ENCODE assay signal across 28 mouse cellular contexts in the genomic region with DNA sequence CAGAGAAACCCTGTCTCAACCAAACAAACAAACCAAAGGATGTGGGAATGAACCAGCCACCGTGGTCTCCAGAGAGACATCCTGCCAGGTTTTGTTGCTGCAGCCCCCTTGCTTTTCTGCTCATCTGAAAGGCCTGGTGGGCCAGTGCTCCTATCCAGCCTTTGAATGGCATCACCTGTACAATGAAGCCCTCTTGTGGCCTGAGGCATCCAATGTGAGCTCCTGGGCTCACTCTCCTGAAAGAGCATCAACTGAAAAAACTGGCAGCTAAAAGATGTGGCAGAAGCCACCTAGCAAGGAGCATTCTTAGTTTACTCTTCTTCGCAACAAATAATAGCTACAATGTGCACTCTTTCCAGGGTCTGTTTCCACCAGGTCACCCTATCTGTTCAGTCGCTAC. TPM values are rescaled to one million over a fixed set of nuclear protein-coding genes. Genes with fewer than 3 reads are reported as not detected.
A peak's percentile ranks its signal among the peaks of the same experiment; 100 is the strongest.
DNase-seq lines count a peak whose midpoint lies in the region; ATAC-seq and TF ChIP-seq lines count a peak whose summit lies in the region.
"Had no signal": no experiment of that assay in that cellular context is flagged by ENCODE, and none has a peak within 500 bp of the region (broad histone marks: within the 10 kb centered on the region; RNA-seq: fewer than 3 reads in every experiment).

No protein-coding gene starts in this region.

- 82% methylated on average over 3 of the region's 3 CpGs for WGBS in cerebellum, adult 2 months
- 76% methylated on average over 3 of the region's 3 CpGs for WGBS in heart, adult 2 months
- 69% methylated on average over 3 of the region's 3 CpGs for WGBS in liver, postnatal 0 days (ENCODE audit: insufficient replicate concordance)

- in situ Hi-C loops in CH12.LX (cut with MboI; ENCODE audit: low pct_ligation_motif_present, low pct_unique_long_range_greater_than_20kb, low sequenced_read_pairs): no loop called here

- H3K36me3 ChIP-seq in heart, adult 2 months (ENCODE audit: control insufficient read depth, insufficient read depth, low read length): no peaks in the 10 kb centered on the region
- no peaks in the 10 kb centered on the region for H3K36me3 ChIP-seq in CH12.LX (replicated peaks in 1 of 2; ENCODE audit: control insufficient read depth in 1 of 2, insufficient read depth in 1 of 2, low read length in 1 of 2)
- H3K36me3 ChIP-seq in liver, postnatal 0 days (replicated peaks; ENCODE audit: insufficient read depth, low read length): no peaks in the 10 kb centered on the region
- H3K36me3 ChIP-seq: embryonic facial prominence, embryonic 15.5 days; forebrain, embryonic 10.5 days; heart, embryonic 15.5 days; hindbrain, embryonic 10.5 days; hindbrain, embryonic 15.5 days had no signal

- intact Hi-C loops in heart, adult 2 months (cut with DNase I): loop anchor here (2.0 kb wide), 1 partner anchor 249 kb away; no protein-coding TSS in a partner anchor
- intact Hi-C loops in heart, postnatal 36 days (cut with DNase I): loop anchor here (1.0 to 2.0 kb wide), 2 partner anchors 249 to 279 kb away; no protein-coding TSS in a partner anchor

- no peak overlapping the region for H3K4me3 ChIP-seq in cerebellum, adult 2 months (replicated peaks; ENCODE audit: insufficient read depth, low read depth, low read length)
- no peak overlapping the region for H3K4me3 ChIP-seq in heart, adult 2 months
- H3K4me3 ChIP-seq in layer of hippocampus, adult 2 months: no peak overlapping the region
- H3K4me3 ChIP-seq in CH12.LX (replicated peaks in 1 of 3; ENCODE audit: low read depth in 2 of 3, low read length in 2 of 3, poor library complexity in 1 of 3): no peak overlapping the region
- H3K4me3 ChIP-seq in liver, postnatal 0 days (ENCODE audit: low read depth, low read length): no peak overlapping the region
- H3K4me3 ChIP-seq: embryonic facial prominence, embryonic 15.5 days; erythroblast, embryonic 14.5 days; forebrain, embryonic 10.5 days; gastrocnemius, adult 2 months; heart, embryonic 15.5 days; hindbrain, embryonic 10.5 days; hindbrain, embryonic 15.5 days had no signal

- TF ChIP-seq CTCF in cerebellum, adult 2 months (IDR thresholded peaks at IDR 0.05; ENCODE audit: borderline replicate concordance, insufficient read depth, low read depth, low read length): no peak
- TF ChIP-seq CTCF in heart, adult 2 months (IDR thresholded peaks at IDR 0.05): peak; percentile 34
- peak; percentile 58 for TF ChIP-seq CTCF in layer of hippocampus, adult 2 months (conservative IDR thresholded peaks at IDR 0.05)
- peak in 1 of 2 experiments; percentile 44; a peak in 2 of 4 replicates for TF ChIP-seq CTCF in CH12.LX (conservative IDR thresholded peaks at IDR 0.05 in 1 of 2, IDR thresholded peaks at IDR 0.05 in 1 of 2; ENCODE audit: low read depth in 2 of 2, low read length in 2 of 2)
- no peak for TF ChIP-seq CTCF in liver, postnatal 0 days (IDR thresholded peaks at IDR 0.05; ENCODE audit: low read depth)

- no peak overlapping the region for H3K4me2 ChIP-seq in CH12.LX (ENCODE audit: insufficient read depth, low read depth, poor library complexity, severe bottlenecking)
- no peak overlapping the region for H3K4me2 ChIP-seq in liver, postnatal 0 days (ENCODE audit: low read depth, low read length)
- H3K4me2 ChIP-seq: embryonic facial prominence, embryonic 15.5 days; heart, embryonic 11.5 days; heart, embryonic 15.5 days; hindbrain, embryonic 15.5 days had no signal

- H3K4me1 ChIP-seq in cerebellum, adult 2 months (ENCODE audit: control insufficient read depth, insufficient read depth, low read length): no peaks in the 10 kb centered on the region
- no peaks in the 10 kb centered on the region for H3K4me1 ChIP-seq in heart, adult 2 months (ENCODE audit: control insufficient read depth, insufficient read depth, low read length)
- no peaks in the 10 kb centered on the region for H3K4me1 ChIP-seq in CH12.LX (ENCODE audit: control insufficient read depth in 1 of 2, insufficient read depth in 2 of 2)
- H3K4me1 ChIP-seq in liver, postnatal 0 days (ENCODE audit: insufficient read depth): no peaks in the 10 kb centered on the region
- H3K4me1 ChIP-seq: embryonic facial prominence, embryonic 15.5 days; forebrain, embryonic 10.5 days; heart, embryonic 15.5 days; hindbrain, embryonic 10.5 days; hindbrain, embryonic 15.5 days had no signal

- peak; percentile 29 to 31 for DNase-seq in cerebellum, postnatal 14 days
- DNase-seq in cerebellum, adult 2 months: no peak
- DNase-seq in heart, adult 2 months: peak in 1 of 2 experiments; percentile 10
- DNase-seq in heart, postnatal 36 days: no peak
- no peak for DNase-seq in layer of hippocampus, adult 2 months (ENCODE audit: low spot score in 2 of 2)
- no peak for DNase-seq in layer of hippocampus, postnatal 14 days (ENCODE audit: low spot score in 2 of 2)
- DNase-seq in CH12.LX (ENCODE audit: extremely low read depth): no peak
- DNase-seq in liver, postnatal 0 days: no peak
- DNase-seq: adrenal gland, postnatal 25 days; cerebellum, adult 8-10 months; embryo, embryonic 11 days; gastrocnemius, adult 2 months; gastrocnemius, postnatal 25 days; heart, postnatal 14 days; kidney, adult 18-20 months had no signal

- no peak for TF ChIP-seq EP300 in heart, adult 2 months (IDR thresholded peaks at IDR 0.05; ENCODE audit: insufficient read depth, low read depth, low read length)
- no peak for TF ChIP-seq EP300 in CH12.LX (IDR thresholded peaks at IDR 0.05; ENCODE audit: low read length)
- no peak for TF ChIP-seq EP300 in liver, postnatal 0 days (IDR thresholded peaks at IDR 0.05; ENCODE audit: low read depth)

- peaks cover 7% of the 10 kb centered on the region for H3K9me3 ChIP-seq in CH12.LX (replicated peaks; ENCODE audit: low read length)
- H3K9me3 ChIP-seq in liver, postnatal 0 days (ENCODE audit: low read length): no peaks in the 10 kb centered on the region
- H3K9me3 ChIP-seq: embryonic facial prominence, embryonic 15.5 days; forebrain, embryonic 10.5 days; heart, embryonic 15.5 days; hindbrain, embryonic 10.5 days; hindbrain, embryonic 15.5 days had no signal

- no peak overlapping the region for H3K9ac ChIP-seq in heart, adult 2 months (ENCODE audit: low read depth, low read length)
- H3K9ac ChIP-seq in CH12.LX (ENCODE audit: insufficient read depth, low read depth): no peak overlapping the region
- H3K9ac ChIP-seq in liver, postnatal 0 days (replicated peaks): no peak overlapping the region
- H3K9ac ChIP-seq: embryonic facial prominence, embryonic 15.5 days; heart, embryonic 15.5 days; hindbrain, embryonic 15.5 days had no signal

- dilution Hi-C loops in CH12.LX (cut with MboI; ENCODE audit: extremely low pct_ligation_motif_present, extremely low pct_unique_long_range_greater_than_20kb, low sequenced_read_pairs): no loop called here

- no peak for TF ChIP-seq POLR2A in cerebellum, adult 2 months (IDR thresholded peaks at IDR 0.05; ENCODE audit: borderline replicate concordance, insufficient read depth, low read length)
- TF ChIP-seq POLR2A in heart, adult 2 months (IDR thresholded peaks at IDR 0.05; ENCODE audit: insufficient read depth, low read depth, low read length): no peak
- TF ChIP-seq POLR2A in CH12.LX (IDR thresholded peaks at IDR 0.05; ENCODE audit: low read depth, low read length): no peak

- H3K79me2 ChIP-seq in heart, adult 2 months (replicated peaks; ENCODE audit: control insufficient read depth, insufficient read depth, low read length): no peaks in the 10 kb centered on the region
- H3K79me2 ChIP-seq in CH12.LX (replicated peaks; ENCODE audit: control insufficient read depth, extremely low read depth, insufficient read depth, poor library complexity, severe bottlenecking): no peaks in the 10 kb centered on the region

- ATAC-seq in liver, postnatal 0 days: no peak
- ATAC-seq: activated CD4-positive, CD25-positive, alpha-beta regulatory T cell, adult 4 months; inflammation-experienced regulatory T-cells, adult 6 months; Patski had no signal

- no peak overlapping the region for H3K27ac ChIP-seq in cerebellum, adult 2 months (ENCODE audit: insufficient read depth, low read length)
- no peak overlapping the region for H3K27ac ChIP-seq in heart, adult 2 months
- no peak overlapping the region for H3K27ac ChIP-seq in layer of hippocampus, adult 2 months
- H3K27ac ChIP-seq in CH12.LX (ENCODE audit: insufficient read depth, low read depth): no peak overlapping the region
- no peak overlapping the region for H3K27ac ChIP-seq in liver, postnatal 0 days (ENCODE audit: low read depth)
- H3K27ac ChIP-seq: embryonic facial prominence, embryonic 15.5 days; forebrain, embryonic 10.5 days; gastrocnemius, adult 2 months; heart, embryonic 15.5 days; hindbrain, embryonic 10.5 days; hindbrain, embryonic 15.5 days had no signal

- TF ChIP-seq RAD21 in CH12.LX (IDR thresholded peaks at IDR 0.05; ENCODE audit: low read depth, low read length): peak; percentile 28

- no peaks in the 10 kb centered on the region for H3K27me3 ChIP-seq in cerebellum, adult 2 months (ENCODE audit: control insufficient read depth, insufficient read depth, low read length)
- no peaks in the 10 kb centered on the region for H3K27me3 ChIP-seq in heart, adult 2 months (ENCODE audit: control insufficient read depth, insufficient read depth, low read length)
- H3K27me3 ChIP-seq in CH12.LX (replicated peaks): peaks cover 79% of the 10 kb centered on the region
- H3K27me3 ChIP-seq in liver, postnatal 0 days (ENCODE audit: insufficient read depth, low read length): no peaks in the 10 kb centered on the region
- H3K27me3 ChIP-seq: hindbrain, embryonic 15.5 days had no signal

TF ChIP-seq in CH12.LX, 34 proteins besides CTCF, POLR2A, EP300 and RAD21 (continues in another document):
- TF ChIP-seq SMC3 (IDR thresholded peaks at IDR 0.05; ENCODE audit: low read depth, low read length): peak; percentile 29

RNA-seq across cellular contexts. Expression of a gene that starts 6.6 kb away (rescaled TPM):
- polyA plus RNA-seq in cerebellum, adult 2 months (2012; rRNA removed): 0.33 and 0.57 TPM in 2 replicates
- under 1 TPM; 0.05 to 0.30 TPM for total RNA-seq in heart, adult 2 months (2021)
- 0.12 and 0.27 TPM in 2 replicates for polyA plus RNA-seq in heart, adult 2 months (2012; rRNA removed)
- under 1 TPM; 0.39 to 0.84 TPM for total RNA-seq in heart, postnatal 36 days (2021)
- total RNA-seq in layer of hippocampus, adult 2 months (2021): 1 to 10 TPM; 5.4 to 8.7 TPM
- 1 to 10 TPM; 2.4 to 2.9 TPM for total RNA-seq in layer of hippocampus, postnatal 14 days (2021)
- total RNA-seq in CH12.LX (2012; rRNA removed) (not detected in 2 replicates), CH12.LX (2014; rRNA removed) (not detected in 2 replicates)
- not detected in 2 replicates for polyA plus RNA-seq in CH12.LX (2012; ENCODE audit: insufficient read length, low read depth)
- polyA plus RNA-seq in liver, postnatal 0 days (2015; fragmentation: Nextera tagmentation; extraction: Ambion mirVana): not detected in 2 replicates
- total RNA-seq: adrenal gland, adult 18-20 months; adrenal gland, postnatal 25 days; granulocyte monocyte progenitor cell, adult 5-6 weeks had no signal
- polyA plus RNA-seq: activated CD4-positive, CD25-positive, alpha-beta regulatory T cell, adult 4 months; C2C12; erythroblast, embryonic 14.5 days; forebrain, embryonic 10.5 days; heart, embryonic 11.5 days had no signal

RNA-seq across cellular contexts. Expression of a gene that starts 9.6 kb away (rescaled TPM):
- polyA plus RNA-seq in cerebellum, adult 2 months (2012; rRNA removed): 32.2 and 32.9 TPM in 2 replicates
- total RNA-seq in heart, adult 2 months (2021): 1 to 10 TPM; 8.1 to 8.5 TPM
- polyA plus RNA-seq in heart, adult 2 months (2012; rRNA removed): 6.8 and 7.9 TPM in 2 replicates
- total RNA-seq in heart, postnatal 36 days (2021): 1 to 10 TPM; 5.8 to 7.9 TPM
- 10 to 100 TPM; 48.7 to 49.1 TPM for total RNA-seq in layer of hippocampus, adult 2 months (2021)
- 10 to 100 TPM; 52.3 to 52.9 TPM for total RNA-seq in layer of hippocampus, postnatal 14 days (2021)
- total RNA-seq in CH12.LX (2012; rRNA removed) (71.7 and 84.1 TPM in 2 replicates), CH12.LX (2014; rRNA removed) (97.1 and 98.0 TPM in 2 replicates)
- 118 and 147 TPM in 2 replicates for polyA plus RNA-seq in CH12.LX (2012; ENCODE audit: insufficient read length, low read depth)
- 66.4 and 67.7 TPM in 2 replicates for polyA plus RNA-seq in liver, postnatal 0 days (2015; fragmentation: Nextera tagmentation; extraction: Ambion mirVana)

Comparison
In these comparisons a context has a peak if more than half of its experiments do, and no peak if none do; other contexts are left out.
1. DNase-seq: peak in cerebellum, postnatal 14 days (2 of 2); none in cerebellum, adult 2 months (0 of 2), heart, postnatal 36 days (0 of 2), layer of hippocampus, adult 2 months (0 of 2), layer of hippocampus, postnatal 14 days (0 of 2), CH12.LX (single experiment) and liver, postnatal 0 days (single experiment).
2. CTCF ChIP-seq: peak in heart, adult 2 months (single experiment) and layer of hippocampus, adult 2 months (single experiment); none in cerebellum, adult 2 months (single experiment) and liver, postnatal 0 days (single experiment).
3. RNA of a gene that starts 9.6 kb away (total RNA-seq): 71.7 to 98.0 TPM in CH12.LX, 52.3 to 52.9 TPM in layer of hippocampus, postnatal 14 days and 48.7 to 49.1 TPM in layer of hippocampus, adult 2 months; 8.1 to 8.5 TPM in heart, adult 2 months and 5.8 to 7.9 TPM in heart, postnatal 36 days; every median in the first group is over 4 times any median in the second.